Mouse (Mus musculus): Measurements from ENCODE around the gene Tmem191c. TPM values are rescaled to one million over a fixed set of nuclear protein-coding genes. Genes with fewer than 3 reads are reported as not detected.
"Not testable (repeated sequence)": the region's sequence is repeated elsewhere in the genome, so short reads cannot be mapped to it uniquely, and the experiment has no call there.

Tmem191c gene
- total RNA-seq (2021), result 1 to 10 TPM; 1.3 to 1.7 TPM
- long read RNA-seq, experiment 1, result 0 reads
- long read RNA-seq, experiment 2, partial matches to known transcripts, result 0 of 1 reads
- long read RNA-seq, experiment 2, other reads (novel, unspliced or antisense), result 1 of 1 reads

DNA sequence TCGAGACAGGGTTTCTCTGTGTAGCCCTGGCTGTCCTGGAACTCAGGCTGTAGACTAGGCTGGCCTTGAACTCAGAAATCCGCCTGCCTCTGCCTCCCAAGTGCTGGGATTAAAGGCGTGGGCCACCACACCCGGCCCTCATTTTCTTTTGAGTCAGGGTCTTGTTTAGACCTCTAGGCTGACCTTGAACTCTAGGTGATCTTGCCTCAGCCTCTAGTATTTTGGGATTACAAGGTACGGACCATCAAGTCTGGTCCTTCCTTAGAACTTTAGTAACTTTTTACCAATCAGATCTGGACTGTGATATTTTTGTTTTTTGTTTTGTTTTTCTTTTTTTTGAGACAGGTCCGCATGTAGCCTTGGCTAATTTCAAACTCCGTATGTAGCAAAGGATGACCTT, at the start of gene Tmem191c:
Gene Tmem191c, plus strand, starts transcription at position 357 of the 400 bp plus-strand sequence.
- no peak for DNase-seq

DNA sequence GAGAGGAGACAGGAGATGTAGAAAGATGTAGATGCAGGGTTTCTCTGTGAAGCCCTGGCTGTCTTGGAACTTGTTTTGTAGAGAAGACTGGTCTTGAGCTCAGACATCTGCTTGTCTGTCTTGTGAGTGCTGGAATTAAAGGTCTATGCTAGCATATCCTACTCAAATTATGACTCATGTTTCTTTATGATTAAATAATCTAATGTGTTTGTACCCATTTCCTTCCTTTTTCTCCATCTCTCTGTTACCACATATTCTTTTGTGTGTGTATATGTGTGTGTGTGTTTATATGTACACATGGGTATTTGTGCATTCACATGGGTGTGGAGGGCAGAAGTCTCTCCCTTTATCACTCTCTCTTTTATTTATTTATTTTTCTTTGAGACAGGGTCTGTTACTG, 49.4 kb upstream of the Tmem191c start:
- DNase-seq, result no peak

DNA sequence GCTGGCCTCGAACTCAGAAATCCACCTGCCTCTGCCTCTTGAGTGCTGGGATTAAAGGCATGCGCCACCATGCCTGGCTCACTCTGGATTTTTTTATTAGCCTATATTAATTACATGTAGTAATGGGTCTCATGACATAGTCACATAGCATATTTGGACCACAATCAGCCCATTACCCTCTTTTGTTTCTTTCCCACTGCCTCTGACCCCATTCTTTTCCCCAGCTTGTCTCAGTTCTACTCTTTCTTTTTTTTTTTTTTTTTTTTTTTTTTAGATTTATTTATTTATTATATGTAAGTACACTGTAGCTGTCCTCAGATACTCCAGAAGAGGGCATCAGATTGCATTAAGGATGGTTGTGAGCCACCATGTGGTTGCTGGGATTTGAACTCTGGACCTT, 44.4 kb upstream of the Tmem191c start:
- DNase-seq, result not testable (repeated sequence)

DNA sequence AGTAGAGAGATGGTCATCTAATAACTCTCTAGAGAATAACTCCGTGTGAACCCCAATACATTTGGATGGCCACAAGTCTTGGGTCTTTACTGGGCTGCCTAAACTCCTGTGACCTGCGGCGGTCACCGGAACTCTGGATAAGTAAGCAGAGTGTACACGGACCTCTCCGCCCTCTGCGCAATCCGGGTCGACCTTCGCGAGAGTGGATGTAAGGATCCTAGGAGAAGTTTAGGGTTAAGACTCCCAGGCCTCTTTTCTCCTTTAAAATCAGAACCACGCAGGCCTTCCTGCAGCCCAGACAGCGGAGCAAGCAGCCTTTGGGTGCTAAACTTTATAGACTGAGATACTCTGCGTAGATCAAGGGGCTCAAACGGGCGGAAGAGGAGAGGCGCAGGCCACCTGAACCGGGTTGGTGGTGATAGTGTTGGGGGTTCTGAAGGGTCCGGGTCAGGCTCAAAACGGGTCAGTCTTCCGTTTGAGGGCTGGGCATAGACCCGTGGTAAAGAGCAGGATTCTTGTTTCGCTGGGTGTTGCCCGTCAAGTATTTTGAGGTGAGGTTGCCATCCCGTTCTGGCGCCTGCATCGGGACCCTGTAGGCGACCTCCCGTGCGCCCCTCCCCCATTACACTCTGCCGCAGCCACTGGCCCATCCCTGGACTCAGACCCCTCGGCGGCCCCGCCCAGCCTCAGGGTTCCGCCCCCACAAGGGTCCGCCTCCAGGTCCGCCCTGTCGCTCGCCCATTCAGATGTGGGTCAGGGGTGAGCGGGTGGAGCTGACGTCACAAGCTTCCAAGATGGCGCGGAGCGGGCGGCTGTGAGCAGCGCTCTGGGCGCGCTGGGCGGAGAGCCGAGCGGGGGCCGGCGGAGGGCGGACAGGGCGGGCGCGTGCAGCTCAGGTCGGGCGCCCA, 42.8 kb upstream of the Tmem191c start, which contains the start of gene Hic2:
Gene Hic2, plus strand, starts transcription at position 779 of the 908 bp plus-strand sequence.
- DNase-seq, result peak; percentile 95

DNA sequence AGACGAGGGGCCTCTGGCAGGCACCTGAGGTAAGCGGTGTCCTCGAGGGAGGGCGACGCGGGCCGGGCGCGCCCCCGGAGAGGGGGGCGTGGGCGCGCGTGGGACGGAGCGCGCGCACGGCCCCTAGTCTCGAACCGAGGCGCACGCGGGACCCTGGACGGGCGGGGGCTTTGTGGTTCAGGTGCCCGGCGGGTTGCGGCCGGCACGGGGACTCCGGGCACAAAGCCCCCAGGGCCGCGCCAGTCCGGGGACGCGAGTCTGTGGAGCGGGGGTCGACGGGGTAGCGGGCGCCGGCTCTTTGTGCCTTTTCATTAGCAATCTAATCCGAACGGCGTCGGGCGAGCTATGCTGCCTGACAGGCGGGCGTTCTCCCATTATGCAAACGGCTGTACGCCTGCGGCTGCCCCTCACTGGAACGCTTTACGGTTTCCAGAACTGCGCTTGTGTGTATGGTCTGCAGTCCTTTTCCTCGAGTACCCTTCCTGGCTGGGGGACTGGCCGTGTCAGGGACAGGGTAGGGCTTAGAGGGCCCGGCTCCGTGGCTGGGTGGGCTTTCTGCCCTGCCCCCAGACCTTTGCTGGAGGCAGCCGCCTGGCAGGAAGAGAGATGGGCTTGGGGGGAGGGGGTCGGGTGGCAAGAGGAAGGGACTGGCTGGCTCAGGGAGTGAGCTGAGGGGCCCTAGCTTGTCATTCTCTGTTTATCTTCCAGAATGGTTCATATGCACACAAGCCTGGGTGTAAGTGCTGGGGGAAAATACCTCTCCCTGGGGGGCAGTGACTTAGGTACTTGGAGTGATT, 42.0 kb upstream of the Tmem191c start:
- peak; percentile 26 for DNase-seq

DNA sequence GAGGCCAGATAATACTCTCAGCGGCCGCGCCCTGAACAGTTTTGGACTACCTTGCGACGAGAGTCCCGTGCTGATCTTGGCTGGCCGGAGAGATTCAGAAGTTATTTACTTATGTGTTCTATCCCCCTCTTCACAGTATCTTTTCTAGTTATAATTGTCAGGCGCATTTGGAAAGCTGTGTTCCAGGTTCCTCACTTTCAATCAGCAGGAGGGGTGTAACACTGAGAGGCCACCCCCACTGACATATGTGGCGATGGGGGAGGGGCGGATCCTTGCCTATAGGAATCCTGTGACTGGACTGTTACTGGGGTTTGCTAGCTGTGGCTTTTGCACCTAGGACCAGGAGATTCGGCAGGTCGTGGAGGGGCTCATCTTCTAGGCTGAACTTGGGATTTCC, 41.4 kb upstream of the Tmem191c start:
- no peak for DNase-seq

DNA sequence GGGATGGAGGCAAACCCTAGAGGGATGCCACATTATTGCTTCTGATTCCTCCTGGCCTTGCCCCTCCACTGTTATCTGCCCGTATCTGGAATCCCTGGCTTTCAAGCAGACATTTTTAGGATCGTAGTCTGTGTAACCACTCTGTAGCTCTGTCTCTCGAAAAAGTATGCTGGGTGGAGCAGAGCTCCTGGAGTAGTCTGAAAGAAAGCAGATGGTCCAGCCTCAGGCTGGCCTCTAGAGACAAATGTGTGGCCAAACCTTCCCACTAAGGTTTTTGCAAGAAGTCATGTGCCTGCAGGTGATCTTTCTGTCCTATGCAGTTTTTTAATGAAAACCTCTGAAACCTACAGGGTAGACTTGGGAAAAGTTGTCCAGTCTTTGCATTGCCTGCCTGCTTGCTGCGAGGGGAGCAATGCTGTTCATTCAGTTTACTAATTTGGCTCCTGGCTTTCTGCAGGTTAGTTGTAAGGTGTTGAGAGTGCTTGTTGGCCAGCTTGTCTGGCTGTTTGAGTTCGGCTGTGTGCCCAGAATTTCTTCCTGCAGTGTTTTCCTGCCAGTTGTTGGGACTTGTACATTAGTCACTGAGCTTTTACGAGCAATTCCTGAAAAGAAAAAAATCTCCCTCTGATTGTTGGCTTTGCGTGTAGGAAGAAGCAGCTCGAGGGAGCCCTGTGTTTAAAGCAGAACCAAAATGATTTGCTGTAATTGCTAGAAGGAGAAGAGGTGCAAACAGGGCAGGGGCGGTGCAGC, 40.8 kb upstream of the Tmem191c start:
- no peak for DNase-seq

DNA sequence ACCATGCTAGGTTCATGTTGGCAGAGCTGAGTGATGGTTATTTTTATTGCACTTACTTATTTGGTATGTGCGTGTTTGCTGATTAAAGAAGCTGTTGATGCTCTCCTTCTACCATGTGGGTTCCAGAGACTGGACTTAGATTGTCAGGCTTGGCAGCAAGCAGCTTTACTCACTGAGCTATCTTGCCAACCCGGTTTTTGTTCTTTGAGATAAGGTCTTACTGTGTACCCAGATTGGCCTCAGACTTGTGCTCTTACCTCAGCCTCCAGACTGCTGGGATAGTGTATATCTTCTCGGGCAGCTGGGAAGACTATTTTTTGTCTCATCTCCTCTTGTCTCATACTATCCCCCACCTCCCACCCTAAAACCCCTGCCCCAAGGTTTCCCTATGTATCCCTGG, 38.2 kb upstream of the Tmem191c start:
- no peak for DNase-seq

DNA sequence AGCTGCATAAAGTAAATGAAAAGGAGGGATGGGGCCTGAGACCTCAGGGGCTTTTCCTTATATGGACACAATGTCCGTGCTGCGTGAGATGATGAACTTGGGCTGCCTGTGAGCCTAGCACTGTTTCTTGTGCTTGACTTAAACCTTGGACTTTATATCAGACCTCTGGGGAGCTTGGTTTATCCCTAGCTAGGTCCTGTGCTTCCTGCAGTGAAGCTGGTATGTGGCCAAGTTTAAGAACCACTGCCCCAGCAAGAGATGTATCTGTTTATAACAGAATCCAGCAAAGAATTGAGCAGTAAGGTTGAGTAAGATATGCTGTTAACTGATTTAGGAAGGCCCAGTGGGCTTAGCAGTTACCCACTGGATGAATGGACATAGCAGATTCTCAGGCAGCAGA, 36.5 kb upstream of the Tmem191c start:
- DNase-seq, result no peak

DNA sequence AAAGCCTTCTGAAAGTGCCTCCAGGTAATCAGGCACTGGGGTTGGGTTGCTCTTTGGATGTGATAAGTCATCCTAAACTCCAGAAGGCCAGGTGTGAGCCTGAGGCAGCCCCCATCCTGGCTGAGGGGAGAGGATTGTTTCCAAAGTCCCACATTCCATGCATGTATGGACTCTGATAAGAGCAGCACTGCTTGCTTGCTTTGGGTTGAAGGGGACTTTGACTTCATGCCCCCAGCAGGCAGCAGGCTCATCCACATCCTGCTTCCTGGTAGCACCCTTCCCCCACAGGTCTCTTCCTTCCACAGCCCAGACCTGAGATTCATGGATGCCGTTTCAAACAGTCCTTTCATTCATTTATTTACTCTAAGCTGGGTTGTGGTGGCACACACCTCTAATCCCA, 32.1 kb upstream of the Tmem191c start:
- DNase-seq, result no peak

DNA sequence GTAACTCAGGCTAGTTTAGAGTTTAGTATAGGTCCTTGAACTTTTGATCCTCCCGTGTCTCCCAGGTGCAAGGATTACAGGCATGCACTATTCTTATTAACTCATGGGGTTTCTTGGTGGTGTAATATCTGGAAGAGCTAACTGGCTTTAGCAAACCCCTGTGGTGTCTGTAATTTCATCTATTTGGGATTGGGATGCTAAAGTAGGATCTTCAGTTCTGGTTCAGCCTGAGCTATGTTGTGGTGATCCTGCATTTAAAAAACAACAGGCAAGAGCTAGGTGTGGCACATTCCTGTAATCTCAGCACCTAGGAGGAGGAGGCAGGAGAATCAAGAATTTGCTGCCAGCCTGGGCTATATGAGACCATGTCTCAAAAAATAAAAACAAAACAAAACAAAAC, 30.9 kb upstream of the Tmem191c start:
- no peak for DNase-seq

DNA sequence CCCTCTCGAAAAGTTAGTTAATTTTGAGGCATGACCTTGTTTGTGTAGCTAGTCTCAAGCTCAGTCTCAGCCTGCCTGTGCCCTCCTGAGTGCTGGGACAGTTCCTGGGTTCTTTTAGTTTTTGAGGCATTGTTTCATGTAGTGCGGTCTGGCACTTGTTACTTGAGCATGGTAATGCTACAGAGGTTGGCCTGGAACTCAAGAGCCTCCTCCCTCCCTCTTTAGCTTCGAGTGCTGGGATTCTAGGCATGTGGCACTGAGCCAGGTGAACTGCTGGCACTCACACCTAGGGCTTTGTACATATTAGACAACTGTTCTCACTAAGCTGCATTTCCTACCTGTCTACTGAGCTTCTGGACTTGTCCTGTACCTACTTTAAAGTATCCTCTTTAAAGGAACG, 28.1 kb upstream of the Tmem191c start:
- no peak for DNase-seq

DNA sequence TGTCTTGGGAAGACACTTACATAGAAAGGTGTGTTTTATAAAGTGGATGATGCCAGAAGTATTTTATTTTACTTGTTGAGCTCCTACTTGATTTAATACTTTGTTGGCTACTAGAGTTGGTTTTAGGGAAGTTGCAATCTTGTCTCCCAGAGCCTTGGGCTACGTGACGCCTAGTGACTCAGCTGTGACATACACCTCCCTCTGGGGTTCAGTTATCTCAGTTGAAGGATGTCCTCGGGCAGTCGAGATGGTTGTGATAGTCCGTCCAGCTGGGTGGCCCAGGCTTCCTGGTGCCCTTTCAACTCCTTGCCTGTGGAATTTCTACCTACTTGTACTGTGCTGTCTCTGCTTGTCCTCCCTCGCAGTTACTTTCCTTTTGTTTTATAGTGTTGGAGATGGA, 26.7 kb upstream of the Tmem191c start:
- DNase-seq, result no peak

DNA sequence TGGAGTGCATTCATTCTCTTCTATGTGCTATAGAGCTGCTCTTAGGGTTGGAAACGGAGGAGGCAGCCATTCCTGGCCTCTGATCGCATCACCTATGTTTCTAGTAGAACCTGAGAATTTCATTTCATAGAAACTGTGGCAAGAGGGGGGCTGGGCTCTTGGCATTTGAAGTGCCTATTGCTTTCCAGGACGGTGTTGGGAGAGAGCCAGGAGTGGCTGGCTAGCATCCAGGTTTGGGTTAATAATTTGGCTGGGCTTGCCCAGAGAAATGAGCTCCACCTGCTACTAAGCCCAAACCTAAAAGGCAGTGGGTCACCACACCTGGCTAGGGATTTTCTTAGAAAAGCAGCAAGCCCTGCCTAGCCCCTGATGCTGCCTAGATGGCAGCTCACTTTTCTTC, 24.3 kb upstream of the Tmem191c start:
- DNase-seq, result no peak

DNA sequence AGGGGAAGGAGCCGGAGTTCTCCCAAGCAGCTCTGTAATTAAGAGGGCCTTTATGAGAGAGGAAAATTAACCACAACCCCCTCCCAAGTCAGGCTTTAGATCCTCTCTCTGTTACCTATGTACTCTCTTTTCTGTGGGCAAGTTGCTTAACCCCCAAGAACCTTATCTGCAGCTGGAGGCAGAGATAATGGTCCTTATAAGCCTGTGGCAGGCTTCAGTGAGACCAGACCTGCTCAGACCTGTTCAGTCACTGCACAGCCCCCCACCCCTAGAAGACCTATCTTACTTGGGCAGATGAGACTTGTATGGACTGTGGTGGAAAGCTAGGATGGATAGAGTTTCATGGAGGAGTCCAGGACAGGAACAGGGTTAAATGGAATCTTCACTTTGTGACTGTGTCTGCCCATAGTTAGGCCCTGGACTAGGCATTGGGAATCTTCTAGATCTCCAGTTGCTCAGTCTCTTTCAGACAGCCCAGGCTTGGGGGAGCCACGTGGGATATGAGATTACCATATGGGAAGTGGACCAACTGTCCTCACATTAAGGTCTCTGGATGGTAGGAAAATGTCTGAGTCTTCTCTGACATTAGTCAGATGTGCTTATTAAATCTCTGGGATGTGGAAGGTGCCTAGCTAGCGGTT, 23.7 kb upstream of the Tmem191c start:
- DNase-seq, result no peak

DNA sequence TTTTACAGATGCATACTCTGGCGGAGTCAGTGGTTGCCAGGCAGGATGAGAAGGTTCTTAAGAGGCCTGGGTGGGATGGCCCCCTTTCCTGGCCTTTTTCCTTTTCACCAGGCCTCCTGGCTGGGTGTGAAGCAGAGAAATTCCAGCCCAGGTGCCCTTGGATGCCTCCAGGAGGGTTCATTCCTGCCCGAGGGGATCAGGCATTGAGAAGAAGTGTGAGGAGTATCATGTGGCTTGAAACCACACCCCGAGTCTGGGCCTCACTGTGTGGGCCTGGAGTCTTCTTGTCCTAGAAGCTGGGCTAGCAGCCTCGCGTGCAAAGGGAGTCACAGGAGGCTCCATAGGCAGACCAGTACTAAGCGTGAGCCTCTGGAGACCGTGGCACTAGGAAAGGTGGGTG, 23.0 kb upstream of the Tmem191c start:
- DNase-seq, result no peak

DNA sequence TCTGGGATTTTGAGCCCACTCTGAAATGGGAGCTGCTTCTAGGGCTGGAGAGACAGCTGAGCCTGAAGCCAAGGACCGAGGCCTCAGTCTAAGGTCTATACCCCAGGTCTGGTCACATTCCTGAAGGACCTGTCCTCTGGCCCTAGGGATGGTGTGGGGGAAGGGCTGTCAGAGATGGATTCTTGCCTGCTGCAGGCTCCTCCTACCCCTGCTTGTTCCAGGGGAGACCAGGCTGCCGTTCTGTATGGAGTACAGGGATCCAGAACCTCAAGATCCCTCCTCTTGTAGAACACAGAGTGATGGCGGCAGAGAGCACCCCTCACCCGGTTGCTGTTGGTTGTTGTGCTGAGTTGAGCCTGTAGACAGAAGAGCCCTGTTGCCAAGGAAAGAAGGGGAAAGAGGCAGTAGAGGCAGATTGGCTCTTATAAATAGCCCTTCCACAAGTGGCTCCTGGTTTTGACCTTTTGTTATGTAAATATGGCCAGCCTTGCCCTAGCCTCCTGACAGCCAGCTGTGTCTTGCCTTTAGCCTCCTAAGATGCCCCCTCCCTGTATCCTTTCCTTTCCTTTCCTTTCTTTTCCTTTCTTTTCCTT, 21.8 kb upstream of the Tmem191c start:
- no peak for DNase-seq

DNA sequence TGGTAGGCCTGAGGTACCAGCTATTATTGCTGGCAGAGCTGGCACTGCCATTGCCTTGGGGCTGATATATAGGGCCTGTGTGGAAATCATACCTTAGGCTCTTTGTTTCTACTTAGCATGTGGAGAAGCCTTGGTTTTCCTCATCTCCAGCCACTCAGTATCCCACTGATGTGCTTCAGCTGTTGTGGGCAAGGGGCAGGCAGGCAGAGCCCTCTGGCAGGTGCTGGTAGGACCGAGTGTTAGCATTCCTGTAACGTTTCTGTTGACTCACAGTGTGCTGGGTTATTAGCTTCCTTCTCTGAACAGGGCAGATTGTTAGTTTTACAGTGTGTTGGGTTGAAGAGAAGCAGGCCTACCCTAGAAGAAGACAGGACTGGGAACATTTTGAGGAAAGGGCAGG, 20.6 kb upstream of the Tmem191c start:
- no peak for DNase-seq

DNA sequence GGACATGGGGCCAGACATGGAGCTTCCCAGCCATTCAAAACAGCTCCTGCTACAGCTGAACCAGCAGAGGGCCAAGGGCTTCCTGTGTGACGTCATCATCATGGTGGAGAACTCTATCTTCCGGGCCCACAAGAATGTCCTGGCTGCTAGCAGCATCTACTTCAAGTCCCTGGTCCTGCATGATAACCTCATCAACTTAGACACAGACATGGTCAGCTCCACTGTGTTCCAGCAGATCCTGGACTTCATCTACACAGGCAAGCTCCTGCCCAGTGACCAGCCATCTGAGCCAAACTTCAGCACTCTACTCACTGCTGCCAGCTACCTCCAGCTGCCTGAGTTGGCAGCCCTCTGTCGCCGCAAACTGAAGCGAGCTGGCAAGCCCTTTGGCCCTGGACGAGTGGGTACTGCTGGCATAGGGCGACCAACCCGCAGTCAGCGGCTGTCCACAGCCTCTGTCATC, 18.5 kb upstream of the Tmem191c start:
- peak; percentile 92 for DNase-seq

DNA sequence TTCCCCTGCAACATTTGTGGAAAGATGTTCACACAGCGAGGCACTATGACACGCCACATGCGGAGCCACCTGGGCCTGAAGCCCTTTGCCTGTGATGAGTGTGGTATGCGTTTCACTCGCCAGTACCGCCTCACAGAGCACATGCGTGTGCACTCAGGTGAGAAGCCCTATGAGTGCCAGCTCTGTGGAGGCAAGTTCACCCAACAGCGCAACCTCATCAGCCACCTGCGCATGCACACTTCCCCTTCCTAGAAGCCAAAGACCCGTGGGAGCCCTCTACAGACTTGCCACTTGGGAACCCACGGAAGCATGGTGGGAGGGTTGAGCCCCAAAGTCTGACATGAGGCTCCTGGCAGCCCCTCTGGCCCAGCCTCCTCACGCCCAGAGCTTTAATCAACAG, 17.0 kb upstream of the Tmem191c start:
- no peak for DNase-seq

DNA sequence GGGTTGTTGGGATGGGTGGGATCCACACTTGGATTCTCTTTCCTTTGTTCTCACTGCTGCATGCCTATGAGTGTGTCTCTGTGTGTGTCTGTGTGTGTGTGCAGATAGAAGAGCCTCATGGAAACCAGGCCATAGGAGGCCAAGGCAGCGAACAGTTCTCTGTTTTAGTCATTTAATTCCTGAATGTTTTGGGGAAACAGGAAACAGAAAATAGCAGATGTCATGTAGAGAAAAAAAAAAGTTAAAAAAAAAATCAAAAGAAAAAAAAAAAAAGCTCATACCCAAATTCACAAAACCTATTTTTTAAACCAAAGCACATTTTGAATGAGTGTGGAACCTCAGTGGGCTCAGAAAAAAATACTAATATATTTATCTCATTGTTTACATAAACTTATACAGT, 14.5 kb upstream of the Tmem191c start:
- no peak for DNase-seq

Data from gastrocnemius, postnatal 25 days (tissue).